Mouse (Mus musculus): ENCODE measurements at regions not wholly inside any gene's neighbourhood (a gene's known extent, or its start where the extent isn't known, plus 50 kb on each side); places are given as distances from the start of the nearest gene placed in this dataset.

GRCm38 (mm10) chr3:21489547-21489946 is 586.9 kb upstream of the Tbl1xr1 start:
- no peaks in the 10 kb centered on the region for H3K4me1 ChIP-seq (ENCODE audit: insufficient read depth, low read depth, low read length)
- no peak overlapping the region for H3K4me2 ChIP-seq (replicated peaks; ENCODE audit: low read depth, low read length)
- 61% methylated on average over 1 of the region's 1 CpGs for WGBS
- DNase-seq (ENCODE audit: low spot score) (no peak), ATAC-seq (no peak)
- no peak overlapping the region for H3K4me3 ChIP-seq (ENCODE audit: low read depth, low read length)
- no peaks in the 10 kb centered on the region for H3K27me3 ChIP-seq (replicated peaks; ENCODE audit: insufficient read depth, low read length)
- H3K9ac ChIP-seq (replicated peaks; ENCODE audit: low read depth) = no peak overlapping the region
- no peaks in the 10 kb centered on the region for H3K36me3 ChIP-seq (ENCODE audit: insufficient read depth, low read length)
- H3K27ac ChIP-seq (ENCODE audit: low read length) = no peak overlapping the region
- TF ChIP-seq EP300 (IDR thresholded peaks at IDR 0.05) (no peak), CTCF (IDR thresholded peaks at IDR 0.05) (no peak)
- H3K9me3 ChIP-seq (ENCODE audit: low read length) = no peaks in the 10 kb centered on the region

DNA sequence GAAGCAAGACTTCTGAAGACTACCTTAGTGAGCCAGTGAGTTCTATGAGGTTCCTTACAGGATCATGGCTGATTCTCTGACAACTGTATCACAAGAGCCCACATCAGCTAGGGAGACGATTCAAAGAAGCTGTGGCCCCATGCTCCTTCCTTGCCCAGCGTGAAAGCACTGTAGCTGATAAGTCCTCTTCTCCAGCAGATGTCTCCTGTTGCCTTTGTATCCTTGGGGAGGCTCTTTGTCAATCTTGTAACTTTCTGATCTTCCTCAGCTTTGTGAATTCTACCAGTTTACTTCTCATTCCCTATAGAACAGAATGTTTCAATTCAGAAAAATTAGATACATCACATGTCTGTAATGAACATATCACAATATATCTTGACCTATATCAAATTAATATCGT is 584.0 kb upstream of the Tbl1xr1 start:
- TF ChIP-seq CTCF (IDR thresholded peaks at IDR 0.05) (peak; percentile 38; the same call in 1 of the 2 replicates), EP300 (IDR thresholded peaks at IDR 0.05) (no peak)
- 59% methylated on average over 3 of the region's 3 CpGs for WGBS

GRCm38 (mm10) chr3:21493384-21493783 is 583.1 kb upstream of the Tbl1xr1 start:
- no peak overlapping the region for H3K27ac ChIP-seq (ENCODE audit: low read length)
- 82% methylated on average over 6 of the region's 6 CpGs for WGBS
- TF ChIP-seq CTCF (IDR thresholded peaks at IDR 0.05) (no peak), EP300 (IDR thresholded peaks at IDR 0.05) (no peak)
- no peak overlapping the region for H3K4me3 ChIP-seq (ENCODE audit: low read depth, low read length)
- no peak overlapping the region for H3K4me2 ChIP-seq (replicated peaks; ENCODE audit: low read depth, low read length)
- no peak overlapping the region for H3K9ac ChIP-seq (replicated peaks; ENCODE audit: low read depth)
- no peaks in the 10 kb centered on the region for H3K27me3 ChIP-seq (replicated peaks; ENCODE audit: insufficient read depth, low read length)
- H3K36me3 ChIP-seq (ENCODE audit: insufficient read depth, low read length) = no peaks in the 10 kb centered on the region
- no peaks in the 10 kb centered on the region for H3K4me1 ChIP-seq (ENCODE audit: insufficient read depth, low read depth, low read length)
- no peaks in the 10 kb centered on the region for H3K9me3 ChIP-seq (ENCODE audit: low read length)
- DNase-seq (ENCODE audit: low spot score) (no peak), ATAC-seq (no peak)

More for the DNA sequence above, 584.0 kb upstream of the Tbl1xr1 start:
- no peak for DNase-seq (ENCODE audit: low spot score)
- no peak overlapping the region for H3K27ac ChIP-seq (ENCODE audit: low read length)
- H3K9me3 ChIP-seq (ENCODE audit: low read length) = no peaks in the 10 kb centered on the region
- no peaks in the 10 kb centered on the region for H3K27me3 ChIP-seq (replicated peaks; ENCODE audit: insufficient read depth, low read length)
- H3K4me2 ChIP-seq (replicated peaks; ENCODE audit: low read depth, low read length) = no peak overlapping the region
- ATAC-seq = no peak
- no peak overlapping the region for H3K9ac ChIP-seq (replicated peaks; ENCODE audit: low read depth)
- no peak overlapping the region for H3K4me3 ChIP-seq (ENCODE audit: low read depth, low read length)
- no peaks in the 10 kb centered on the region for H3K36me3 ChIP-seq (ENCODE audit: insufficient read depth, low read length)
- H3K4me1 ChIP-seq (ENCODE audit: insufficient read depth, low read depth, low read length) = no peaks in the 10 kb centered on the region

DNA sequence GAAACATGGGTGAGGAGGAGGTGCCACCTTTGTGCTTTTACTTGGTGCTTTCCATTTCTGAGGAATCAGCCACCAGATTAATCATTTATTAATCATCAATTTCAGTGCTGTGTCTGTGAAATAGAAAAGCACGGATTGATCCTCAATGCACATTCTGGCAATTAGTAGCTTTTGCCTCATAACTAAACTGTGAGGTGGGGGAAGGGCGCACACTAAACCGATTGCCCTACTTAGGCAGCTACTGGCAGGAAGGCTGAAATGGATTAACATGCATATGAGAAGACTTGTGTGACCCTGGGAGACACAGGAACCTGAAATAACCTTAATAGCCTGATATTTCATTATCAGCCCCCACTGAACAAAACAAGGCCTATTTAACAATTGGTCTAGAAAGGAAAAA is 581.5 kb upstream of the Tbl1xr1 start:
- Histone ChIP-seq H3K4me2 (replicated peaks; ENCODE audit: low read depth, low read length) (no peak overlapping the region), H3K27ac (ENCODE audit: low read length) (no peak overlapping the region), H3K9ac (replicated peaks; ENCODE audit: low read depth) (no peak overlapping the region), H3K4me3 (ENCODE audit: low read depth, low read length) (no peak overlapping the region), H3K27me3 (replicated peaks; ENCODE audit: insufficient read depth, low read length) (no peaks in the 10 kb centered on the region), H3K9me3 (ENCODE audit: low read length) (no peaks in the 10 kb centered on the region), H3K36me3 (ENCODE audit: insufficient read depth, low read length) (no peaks in the 10 kb centered on the region), H3K4me1 (ENCODE audit: insufficient read depth, low read depth, low read length) (no peaks in the 10 kb centered on the region)
- ATAC-seq = no peak
- DNase-seq (ENCODE audit: low spot score) = no peak
- WGBS = 73% methylated on average over 3 of the region's 3 CpGs
- TF ChIP-seq EP300 (IDR thresholded peaks at IDR 0.05) (no peak), CTCF (IDR thresholded peaks at IDR 0.05) (no peak)

- no peaks in the 10 kb centered on the region for H3K9me3 ChIP-seq (ENCODE audit: low read length)
- ATAC-seq (no peak), DNase-seq (ENCODE audit: low spot score) (no peak)
- no peaks in the 10 kb centered on the region for H3K4me1 ChIP-seq (ENCODE audit: insufficient read depth, low read depth, low read length)
- H3K9ac ChIP-seq (replicated peaks; ENCODE audit: low read depth) = no peak overlapping the region
- no peaks in the 10 kb centered on the region for H3K27me3 ChIP-seq (replicated peaks; ENCODE audit: insufficient read depth, low read length)
- no peak overlapping the region for H3K27ac ChIP-seq (ENCODE audit: low read length)
- TF ChIP-seq CTCF (IDR thresholded peaks at IDR 0.05) = no peak
- TF ChIP-seq EP300 (IDR thresholded peaks at IDR 0.05) = no peak
- H3K36me3 ChIP-seq (ENCODE audit: insufficient read depth, low read length) = no peaks in the 10 kb centered on the region
- no peak overlapping the region for H3K4me3 ChIP-seq (ENCODE audit: low read depth, low read length)
- no peak overlapping the region for H3K4me2 ChIP-seq (replicated peaks; ENCODE audit: low read depth, low read length)
- WGBS = 56% methylated on average over 5 of the region's 5 CpGs
These were observed 580.8 kb upstream of the Tbl1xr1 start for GRCm38 (mm10) chr3:21495651-21496050.

GRCm38 (mm10) chr3:21496166-21496565 is 580.3 kb upstream of the Tbl1xr1 start:
- 88% methylated on average over 2 of the region's 2 CpGs for WGBS
- ATAC-seq (peak; percentile 37; the same call in 1 of the 2 replicates), DNase-seq (ENCODE audit: low spot score) (peak; percentile 43)
- H3K4me1 ChIP-seq (ENCODE audit: insufficient read depth, low read depth, low read length) = no peaks in the 10 kb centered on the region
- H3K27ac ChIP-seq (ENCODE audit: low read length) = no peak overlapping the region
- no peak overlapping the region for H3K9ac ChIP-seq (replicated peaks; ENCODE audit: low read depth)
- no peak for TF ChIP-seq CTCF (IDR thresholded peaks at IDR 0.05)
- TF ChIP-seq EP300 (IDR thresholded peaks at IDR 0.05) = no peak
- no peaks in the 10 kb centered on the region for H3K27me3 ChIP-seq (replicated peaks; ENCODE audit: insufficient read depth, low read length)
- H3K4me3 ChIP-seq (ENCODE audit: low read depth, low read length) = no peak overlapping the region
- H3K9me3 ChIP-seq (ENCODE audit: low read length) = no peaks in the 10 kb centered on the region
- no peaks in the 10 kb centered on the region for H3K36me3 ChIP-seq (ENCODE audit: insufficient read depth, low read length)
- no peak overlapping the region for H3K4me2 ChIP-seq (replicated peaks; ENCODE audit: low read depth, low read length)

- TF ChIP-seq EP300 (IDR thresholded peaks at IDR 0.05) (no peak), CTCF (IDR thresholded peaks at IDR 0.05) (0 out of 2 replicates have a peak, but pooled peaks have one; percentile 20)
- Histone ChIP-seq H3K36me3 (ENCODE audit: insufficient read depth, low read length) (no peaks in the 10 kb centered on the region), H3K4me2 (replicated peaks; ENCODE audit: low read depth, low read length) (no peak overlapping the region), H3K27me3 (replicated peaks; ENCODE audit: insufficient read depth, low read length) (no peaks in the 10 kb centered on the region), H3K4me3 (ENCODE audit: low read depth, low read length) (no peak overlapping the region), H3K9me3 (ENCODE audit: low read length) (no peaks in the 10 kb centered on the region), H3K27ac (ENCODE audit: low read length) (no peak overlapping the region), H3K4me1 (ENCODE audit: insufficient read depth, low read depth, low read length) (no peaks in the 10 kb centered on the region), H3K9ac (replicated peaks; ENCODE audit: low read depth) (no peak overlapping the region)
- ATAC-seq (no peak), DNase-seq (ENCODE audit: low spot score) (no peak)
- WGBS = 19% methylated on average over 1 of the region's 1 CpGs
These were observed 579.4 kb upstream of the Tbl1xr1 start for GRCm38 (mm10) chr3:21497011-21497410.
